Mouse (Mus musculus): ENCODE measurements at regions not wholly inside any gene's neighbourhood (a gene's known extent, or its start where the extent isn't known, plus 50 kb on each side); places are given as distances from the start of the nearest gene placed in this dataset.

- in situ Hi-C loops (cut with MboI; ENCODE audit: low sequenced_read_pairs) = no loop called here
Measured at GRCm38 (mm10) chr4:107736866-107737265, 52.8 kb upstream of the Dmrtb1 start.

GRCm38 (mm10) chr4:107737907-107738306 lies 53.9 kb upstream of the Dmrtb1 start:
- in situ Hi-C loops (cut with MboI; ENCODE audit: low sequenced_read_pairs) = no loop called here

DNA sequence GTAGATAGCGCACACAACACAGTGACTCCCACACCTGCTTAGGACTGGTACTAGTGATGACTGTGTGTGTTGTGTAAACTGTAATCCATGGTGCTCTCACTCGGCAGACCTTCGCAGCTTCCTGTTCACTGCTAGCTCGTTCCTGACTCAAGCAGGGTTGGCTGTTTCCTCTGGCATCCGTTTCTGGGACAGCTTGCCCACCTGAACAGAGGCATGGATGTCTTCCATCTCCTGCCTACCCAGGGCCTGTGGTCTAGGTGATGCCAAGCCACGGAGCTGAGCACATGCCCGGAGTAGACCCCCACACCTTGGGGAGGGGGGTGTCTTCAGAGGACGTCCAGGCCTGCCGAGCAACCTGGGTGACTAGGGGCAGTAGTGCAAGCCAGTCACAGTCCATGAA lies 54.7 kb upstream of the Dmrtb1 start:
- in situ Hi-C loops (cut with MboI; ENCODE audit: low sequenced_read_pairs) = no loop called here

GRCm38 (mm10) chr4:107739789-107740405 lies 55.9 kb upstream of the Dmrtb1 start:
- in situ Hi-C loops (cut with MboI; ENCODE audit: low sequenced_read_pairs) = loop anchor here (5.0 kb wide), 1 partner anchor 102 kb away; no protein-coding TSS in a partner anchor

GRCm38 (mm10) chr4:107743646-107744045 lies 58.4 kb upstream of the Lrp8 start:
- in situ Hi-C loops (cut with MboI; ENCODE audit: low sequenced_read_pairs) = loop anchor here (5.0 kb wide), 1 partner anchor 99 kb away; no protein-coding TSS in a partner anchor

DNA sequence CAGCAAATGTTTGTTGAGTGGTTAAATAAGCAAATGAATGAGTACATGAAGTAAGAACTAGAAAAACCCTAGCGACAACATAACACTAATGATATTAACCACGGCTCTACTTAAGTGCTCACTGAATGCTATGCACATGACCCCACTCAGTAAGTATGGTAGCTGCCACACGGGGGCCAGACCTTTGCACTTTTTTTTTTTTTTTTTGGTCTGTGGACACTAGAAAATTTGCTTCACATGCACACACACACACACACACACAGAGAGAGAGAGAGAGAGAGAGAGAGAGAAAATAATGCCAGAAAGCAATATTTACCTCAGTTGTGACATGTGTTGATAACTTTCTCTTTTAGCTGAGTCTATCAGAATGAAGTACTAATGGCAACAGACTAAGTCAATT lies 55.7 kb upstream of the Lrp8 start:
- in situ Hi-C loops (cut with MboI; ENCODE audit: low sequenced_read_pairs) = no loop called here

DNA sequence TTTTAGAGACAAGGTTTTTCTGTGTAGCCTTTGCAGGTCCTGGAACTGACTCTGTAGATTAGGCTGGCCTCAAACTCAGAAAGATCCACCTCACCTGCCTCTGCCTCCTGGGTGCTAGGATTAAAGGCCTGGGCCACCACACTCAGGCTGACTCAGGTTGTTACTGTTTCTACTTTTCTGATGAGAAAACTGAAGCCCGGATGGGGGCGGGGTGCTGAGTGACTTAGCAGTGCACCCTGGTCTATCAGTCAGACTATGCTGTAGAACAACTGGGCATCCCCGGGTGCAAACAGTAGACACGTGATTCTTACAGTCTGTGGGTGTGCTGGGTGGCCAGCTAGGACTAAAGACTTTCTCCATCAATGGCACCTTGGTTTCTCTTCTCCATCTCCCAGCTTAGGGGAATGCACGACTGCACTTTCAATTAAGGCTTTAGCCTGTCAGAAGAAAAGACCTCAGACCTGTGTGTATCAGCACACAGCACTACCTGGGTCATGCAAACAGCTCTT lies 55.1 kb upstream of the Lrp8 start:
- in situ Hi-C loops (cut with MboI; ENCODE audit: low sequenced_read_pairs) = no loop called here

DNA sequence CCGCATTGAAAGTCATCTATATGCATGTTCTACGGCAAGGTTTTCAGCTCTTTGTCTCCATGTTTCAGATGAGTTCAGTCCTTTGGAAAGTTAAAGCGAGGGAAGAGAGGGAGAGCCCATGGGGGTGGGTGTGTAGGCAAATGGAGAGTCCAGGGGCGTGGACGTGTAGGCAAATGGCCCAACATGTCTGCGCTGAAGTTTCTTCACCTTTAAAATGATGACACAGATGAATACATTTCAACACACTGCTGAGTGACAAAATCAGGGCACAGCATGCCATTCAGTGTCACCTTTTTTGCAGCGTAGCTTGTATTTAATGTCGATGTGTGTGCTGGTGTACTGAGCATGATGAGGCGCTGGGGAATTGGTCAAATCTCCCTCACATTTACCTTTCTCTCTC lies 54.6 kb upstream of the Lrp8 start:
- in situ Hi-C loops (cut with MboI; ENCODE audit: low sequenced_read_pairs) = no loop called here

DNA sequence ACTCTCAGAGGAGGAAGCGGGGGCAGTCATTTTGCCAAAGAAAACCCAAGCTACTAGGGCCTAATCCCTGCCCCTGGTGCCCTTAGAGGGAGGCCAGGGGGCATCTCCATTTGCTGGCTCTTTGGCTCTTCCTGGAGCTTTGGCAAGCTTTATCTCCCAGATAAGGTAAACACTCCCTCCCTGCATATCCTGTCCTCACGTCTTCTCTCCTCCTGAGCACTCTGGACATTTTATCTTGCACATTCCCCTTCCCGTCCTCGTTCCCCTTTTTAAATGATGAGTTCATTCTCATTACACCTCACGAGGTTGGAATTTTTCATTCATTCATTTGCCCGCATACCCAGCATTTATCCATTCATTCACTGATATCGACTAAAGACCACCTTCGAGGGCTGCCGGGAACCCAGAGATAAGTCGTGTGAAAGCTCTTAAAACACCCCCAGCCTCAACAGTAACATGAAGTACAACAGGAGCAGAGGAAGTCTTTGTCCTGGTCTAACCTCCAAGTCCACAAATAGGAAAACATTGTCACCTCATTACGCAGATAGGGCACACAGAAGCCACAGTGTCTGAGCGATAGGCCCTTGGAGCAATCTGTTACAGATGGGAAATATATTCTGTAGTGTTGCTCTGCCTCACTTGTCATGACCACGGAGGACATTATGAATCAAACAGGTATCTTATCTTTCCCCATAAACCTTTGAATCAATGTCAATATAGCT lies 54.0 kb upstream of the Lrp8 start:
- in situ Hi-C loops (cut with MboI; ENCODE audit: low sequenced_read_pairs) = no loop called here

GRCm38 (mm10) chr4:107749045-107749444 lies 53.0 kb upstream of the Lrp8 start:
- in situ Hi-C loops (cut with MboI; ENCODE audit: low sequenced_read_pairs) = no loop called here

DNA sequence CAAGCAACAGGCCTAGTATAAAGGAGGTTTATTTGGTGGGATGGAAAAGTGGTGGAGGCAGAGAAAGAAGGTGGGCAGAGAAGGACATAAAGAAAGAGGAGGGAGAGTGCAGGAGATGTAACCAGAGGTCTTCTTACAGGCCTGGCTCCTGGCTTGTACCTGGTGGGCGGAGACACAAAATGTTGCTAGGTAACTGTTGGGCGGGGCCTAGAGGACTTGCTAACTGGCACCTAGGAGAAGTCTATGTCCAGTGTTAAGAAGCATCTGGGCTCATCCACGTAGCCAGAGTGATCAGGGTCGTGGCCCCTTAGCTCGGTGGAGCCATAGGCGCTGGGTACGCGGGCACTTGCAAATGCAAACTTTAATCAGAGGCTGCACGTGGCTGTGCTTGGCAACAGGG lies 52.0 kb upstream of the Lrp8 start:
- in situ Hi-C loops (cut with MboI; ENCODE audit: low sequenced_read_pairs) = no loop called here

All from CH12F3 (cell line).